ENCODE assay signal across 16 mouse cellular contexts in genomic region chr1:41981545-41981944, GRCm38 (mm10).
"Had no signal": no experiment of that assay in that cellular context is flagged by ENCODE, and none has a peak within 500 bp of the region (broad histone marks: within the 10 kb centered on the region; RNA-seq: fewer than 3 reads in every experiment).

No protein-coding gene starts in this region.

- H3K9me3 ChIP-seq: limb, embryonic 13.5 days; midbrain, embryonic 13.5 days; neural tube, embryonic 15.5 days had no signal

- H3K4me2 ChIP-seq: limb, embryonic 13.5 days; midbrain, embryonic 13.5 days; neural tube, embryonic 15.5 days had no signal

- H3K9ac ChIP-seq: limb, embryonic 13.5 days; liver, embryonic 14.5 days; midbrain, embryonic 13.5 days; neural tube, embryonic 15.5 days had no signal

- H3K4me1 ChIP-seq: limb, embryonic 13.5 days; neural tube, embryonic 15.5 days had no signal

- ATAC-seq: midbrain, embryonic 13.5 days had no signal

- H3K27ac ChIP-seq: kidney, postnatal 0 days; limb, embryonic 13.5 days; liver, embryonic 14.5 days; midbrain, embryonic 13.5 days; neural tube, embryonic 15.5 days; stomach, postnatal 0 days had no signal

- DNase-seq: kidney, adult 11 months; kidney, adult 9 months; kidney, postnatal 36 days; left cerebral cortex, postnatal 4 days; lung, adult 18-20 months; right cerebral cortex, adult 18-20 months; right cerebral cortex, postnatal 25 days; thymus, adult 18-20 months; thymus, postnatal 14 days had no signal

- H3K4me3 ChIP-seq: limb, embryonic 13.5 days; midbrain, embryonic 13.5 days; myocyte; neural tube, embryonic 15.5 days had no signal

- H3K36me3 ChIP-seq: limb, embryonic 13.5 days; midbrain, embryonic 13.5 days; neural tube, embryonic 15.5 days had no signal

- H3K27me3 ChIP-seq: limb, embryonic 13.5 days; midbrain, embryonic 13.5 days; neural tube, embryonic 15.5 days had no signal
